Mouse (Mus musculus) ovary, adult 10 weeks (tissue): Measurements from ENCODE around the gene Rnf8. TPM values are rescaled to one million over a fixed set of nuclear protein-coding genes. Genes with fewer than 3 reads are reported as not detected.

Experiments used
- polyA plus RNA-seq: library from polyadenylated mRNA; stranded (reverse); fragments of 350-450 nt; fragmentation: Illumina TruSeq; extraction: RNeasy Lipid Tissue Mini Kit (QIAGEN cat#74804); gene quantifications from one replicate; pipeline ENCODE4 v1.2.3, GENCODE M21; 2014

The Rnf8 gene
- 18.9 TPM for polyA plus RNA-seq

DNA sequence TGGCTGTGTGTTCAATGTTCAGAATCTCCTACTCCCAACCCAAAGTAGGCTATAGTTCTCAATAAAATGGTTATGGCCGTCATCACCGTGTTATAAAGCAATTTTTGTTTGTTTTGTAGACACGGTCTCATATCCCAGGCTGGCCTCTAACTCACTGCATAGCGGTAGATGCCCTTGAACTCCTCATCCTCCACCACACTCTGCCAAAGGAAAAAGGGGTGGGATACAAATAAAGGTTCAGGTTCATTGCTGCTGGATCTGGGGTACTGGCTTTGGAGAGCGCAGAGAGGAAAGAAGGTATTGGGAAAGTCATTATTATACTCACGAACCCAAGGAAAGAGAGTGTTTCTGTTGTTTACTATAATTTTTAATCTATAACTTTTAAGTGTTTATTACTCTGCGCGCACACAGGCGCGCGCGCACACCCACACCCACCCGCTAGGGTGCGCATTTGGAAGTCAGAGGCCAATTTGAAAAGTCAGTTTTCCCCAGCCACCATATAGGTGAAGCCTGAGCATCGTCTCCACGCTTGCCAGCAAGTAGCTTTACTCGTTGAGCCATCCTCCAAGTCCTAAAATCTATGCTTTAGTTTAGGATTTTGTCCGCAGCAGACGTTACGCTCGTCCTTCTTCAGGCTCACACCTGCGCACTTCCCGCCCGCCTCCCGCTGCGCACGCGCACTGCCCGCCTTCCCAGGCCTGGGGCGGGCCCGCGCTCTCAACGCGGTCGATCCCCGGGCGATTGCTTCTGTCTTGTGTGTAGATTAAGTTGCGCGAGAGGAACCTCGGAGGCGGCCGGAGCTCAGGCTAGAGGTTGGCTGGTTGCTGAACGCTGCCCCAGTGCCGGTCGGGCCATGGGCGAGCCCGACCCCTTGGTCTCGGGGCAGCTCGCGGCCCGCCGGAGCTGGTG, at the start of gene Rnf8, which contains the start of gene Gm28043:
Gene Rnf8, plus strand, starts transcription at position 676 of the 909 bp plus-strand sequence.
Gene Gm28043, plus strand, starts transcription at position 762 of the 909 bp plus-strand sequence.

DNA sequence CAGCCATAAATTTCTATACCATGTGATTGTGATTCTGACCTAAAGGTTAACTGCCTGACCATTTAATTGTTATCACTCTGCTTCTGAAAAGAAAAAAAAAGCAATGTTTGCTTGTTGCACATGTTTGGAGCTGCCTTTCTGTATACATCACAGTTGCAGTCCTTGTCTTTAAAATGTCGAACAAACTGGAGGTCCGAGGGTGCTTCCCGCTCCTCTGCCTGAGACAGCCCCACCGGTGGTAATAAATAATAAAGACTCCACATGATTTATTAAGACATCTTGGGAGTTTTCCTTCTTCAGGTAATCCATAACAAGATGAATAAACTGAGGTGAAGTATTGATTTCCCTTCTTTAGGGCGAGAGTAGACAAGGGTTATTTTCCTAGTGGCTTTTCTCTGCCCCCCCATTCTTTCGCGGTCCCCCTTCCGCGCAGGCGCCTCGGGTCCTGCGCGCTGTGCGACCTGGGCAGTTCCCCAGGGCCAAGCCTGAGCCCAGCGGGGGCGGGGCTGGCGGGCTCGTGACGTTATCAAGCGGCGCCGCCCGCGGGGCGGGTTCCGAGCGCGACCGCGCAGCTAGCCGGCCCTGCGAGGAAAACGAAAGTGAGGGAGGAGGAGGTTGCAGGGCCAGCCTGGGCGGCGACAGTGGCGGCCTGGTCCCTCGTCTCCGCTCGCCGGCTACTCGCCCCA, 45.6 kb downstream of the Rnf8 start, which contains the start of gene Cmtr1:
Gene Cmtr1, plus strand, starts transcription at position 520 of the 686 bp plus-strand sequence.

Other genes with a start within 250 kb of the Rnf8 start
- 17.8 TPM for gene Pim1, start 124.0 kb upstream of the Rnf8 start, polyA plus RNA-seq
- gene Gm17657, start 65.2 kb upstream of the Rnf8 start, polyA plus RNA-seq: not detected
- 3.6 TPM for gene Tbc1d22b, start 65.0 kb upstream of the Rnf8 start, polyA plus RNA-seq
- not detected for gene Tmem217, start 62.4 kb upstream of the Rnf8 start, polyA plus RNA-seq
- gene Gm28043, start 86 bp downstream of the Rnf8 start, polyA plus RNA-seq: 0.97 TPM
- 22.7 TPM for gene Cmtr1, start 45.8 kb downstream of the Rnf8 start, polyA plus RNA-seq
- 6.9 TPM for gene Ccdc167, start 102.3 kb downstream of the Rnf8 start, polyA plus RNA-seq